In the genomic region with DNA sequence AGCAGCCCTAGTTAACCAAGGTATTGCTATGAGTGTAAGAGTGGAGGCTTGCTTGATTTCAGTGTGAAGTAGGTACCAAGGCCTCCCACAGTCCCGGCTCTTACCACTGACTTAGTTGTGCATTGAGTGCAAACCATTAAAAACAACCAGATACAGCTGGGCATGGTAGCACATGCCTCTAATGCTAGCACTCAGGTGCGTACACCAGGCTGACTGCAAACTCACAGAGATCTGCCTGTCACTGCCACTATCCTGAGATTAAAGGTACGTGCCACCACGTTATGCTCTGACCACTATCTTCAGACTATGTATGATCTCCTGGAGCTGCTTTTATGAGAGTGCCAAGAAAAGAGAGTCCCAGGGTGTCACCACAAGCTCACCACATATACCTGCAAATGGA, we compare ENCODE assay signal across 28 mouse cellular contexts.
"Had no signal": no experiment of that assay in that cellular context is flagged by ENCODE, and none has a peak within 500 bp of the region (broad histone marks: within the 10 kb centered on the region; RNA-seq: fewer than 3 reads in every experiment).

No protein-coding gene starts in this region.

- H3K4me1 ChIP-seq: embryonic facial prominence, embryonic 12.5 days; embryonic facial prominence, embryonic 13.5 days; embryonic facial prominence, embryonic 15.5 days; forebrain, embryonic 12.5 days; forebrain, embryonic 13.5 days; forebrain, embryonic 15.5 days had no signal

- H3K27ac ChIP-seq: embryonic facial prominence, embryonic 10.5 days; embryonic facial prominence, embryonic 12.5 days; embryonic facial prominence, embryonic 13.5 days; embryonic facial prominence, embryonic 15.5 days; forebrain, embryonic 10.5 days; forebrain, embryonic 12.5 days; forebrain, embryonic 13.5 days; forebrain, embryonic 15.5 days; gastrocnemius, adult 2 months; heart, adult 2 months had no signal

- DNase-seq: cerebellum, adult 2 months; cerebellum, adult 8-10 months; cerebellum, adult 9-10 months; cerebellum, adult 9-11 months; cerebellum, postnatal 10 days; cerebellum, postnatal 14 days; cerebellum, postnatal 25 days; cerebellum, postnatal 36 days; embryo, embryonic 11 days; forebrain, postnatal 0 days; gastrocnemius, adult 2 months; gastrocnemius, postnatal 10 days; gastrocnemius, postnatal 14 days; gastrocnemius, postnatal 25 days; gastrocnemius, postnatal 36 days; heart, adult 18-20 months; heart, adult 2 months had no signal

- H3K4me3 ChIP-seq: embryonic facial prominence, embryonic 10.5 days; embryonic facial prominence, embryonic 12.5 days; embryonic facial prominence, embryonic 13.5 days; embryonic facial prominence, embryonic 15.5 days; erythroblast, embryonic 14.5 days; forebrain, embryonic 10.5 days; forebrain, embryonic 12.5 days; forebrain, embryonic 13.5 days; forebrain, embryonic 15.5 days; gastrocnemius, adult 2 months; heart, adult 2 months had no signal

- ATAC-seq: forebrain, embryonic 13.5 days; forebrain, embryonic 14.5 days; forebrain, embryonic 15.5 days; forebrain, embryonic 16.5 days; forebrain, postnatal 0 days had no signal

- H3K27me3 ChIP-seq: embryonic facial prominence, embryonic 12.5 days; embryonic facial prominence, embryonic 13.5 days; embryonic facial prominence, embryonic 15.5 days; forebrain, embryonic 12.5 days; forebrain, embryonic 13.5 days; forebrain, embryonic 15.5 days had no signal

- H3K4me2 ChIP-seq: embryonic facial prominence, embryonic 12.5 days; embryonic facial prominence, embryonic 13.5 days; embryonic facial prominence, embryonic 15.5 days; forebrain, embryonic 12.5 days; forebrain, embryonic 13.5 days; forebrain, embryonic 15.5 days had no signal

- H3K9ac ChIP-seq: embryonic facial prominence, embryonic 12.5 days; embryonic facial prominence, embryonic 13.5 days; embryonic facial prominence, embryonic 15.5 days; forebrain, embryonic 12.5 days; forebrain, embryonic 13.5 days; forebrain, embryonic 15.5 days; forebrain, postnatal 0 days had no signal

- H3K9me3 ChIP-seq: embryonic facial prominence, embryonic 10.5 days; embryonic facial prominence, embryonic 12.5 days; embryonic facial prominence, embryonic 13.5 days; embryonic facial prominence, embryonic 15.5 days; forebrain, embryonic 10.5 days; forebrain, embryonic 12.5 days; forebrain, embryonic 13.5 days; forebrain, embryonic 15.5 days had no signal
